Mouse (Mus musculus): ENCODE measurements around the gene Il20. TPM values are rescaled to one million over a fixed set of nuclear protein-coding genes. Genes with fewer than 3 reads are reported as not detected.

Gene Il20
- not detected for polyA plus RNA-seq (2015; fragmentation: Illumina TruSeq; extraction: RNeasy Lipid Tissue Mini Kit (QIAGEN cat#74804); ENCODE audit: low read depth, low replicate concordance)

GRCm38 (mm10) chr1:130911401-130912010, at the start of gene Il20:
Il20 (minus strand) TSS chr1:130911451.

DNA sequence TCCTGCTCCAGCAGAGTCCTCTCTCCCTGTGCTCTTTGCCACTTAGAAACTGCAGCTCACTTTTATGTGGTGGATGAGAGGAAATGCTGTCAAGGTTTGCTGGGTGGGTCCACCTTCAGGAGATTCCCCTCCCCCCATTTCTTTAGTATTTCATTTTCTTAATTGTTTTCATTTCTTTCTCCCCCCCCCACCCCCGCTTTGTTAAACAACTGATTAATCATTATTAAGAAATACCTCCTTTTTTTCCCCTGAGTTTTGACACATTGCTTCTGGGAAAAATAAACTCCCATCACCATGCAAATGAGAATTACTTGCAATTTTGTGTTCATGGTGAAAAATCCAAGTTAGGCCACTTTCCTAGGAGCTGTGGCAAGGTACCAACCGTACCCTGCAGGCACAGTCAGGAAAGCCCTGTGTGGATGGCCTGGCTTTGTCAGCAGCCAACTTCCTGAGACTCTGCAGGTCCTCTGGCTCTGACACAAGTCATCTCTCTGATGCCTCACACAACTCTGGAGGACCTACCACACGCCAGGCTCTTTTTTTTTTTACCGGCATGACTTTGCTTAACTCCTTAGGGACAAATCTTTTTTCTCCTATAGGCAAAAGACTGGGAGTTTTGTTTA, 28.9 kb upstream of the Il20 start, which contains the start of gene Il19:
Il19 (minus strand) TSS at position 51 of the 623 bp plus-strand sequence.

DNA sequence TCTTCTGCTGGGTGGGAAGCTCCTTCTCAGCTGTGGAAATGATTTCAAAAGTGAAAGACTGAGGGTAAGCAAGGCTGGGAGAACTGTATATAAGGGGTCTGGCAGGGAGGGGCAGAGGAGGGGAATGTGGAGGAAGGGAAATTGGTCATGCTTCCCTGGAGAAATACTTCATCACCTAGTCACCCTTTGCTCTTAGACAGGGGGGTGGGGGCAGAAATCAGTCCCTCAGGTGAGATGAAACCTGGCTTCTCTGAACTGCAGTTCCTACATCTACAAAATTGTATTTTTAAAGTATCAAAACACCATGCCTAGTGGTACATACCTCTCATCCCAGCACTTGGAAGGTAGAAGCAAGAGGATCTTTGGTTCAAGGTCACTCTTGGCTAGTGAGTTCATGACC, 23.9 kb downstream of the Il20 start, which contains the start of gene Il24:
Il24 (minus strand) TSS at position 101 of the 400 bp plus-strand sequence.

DNA sequence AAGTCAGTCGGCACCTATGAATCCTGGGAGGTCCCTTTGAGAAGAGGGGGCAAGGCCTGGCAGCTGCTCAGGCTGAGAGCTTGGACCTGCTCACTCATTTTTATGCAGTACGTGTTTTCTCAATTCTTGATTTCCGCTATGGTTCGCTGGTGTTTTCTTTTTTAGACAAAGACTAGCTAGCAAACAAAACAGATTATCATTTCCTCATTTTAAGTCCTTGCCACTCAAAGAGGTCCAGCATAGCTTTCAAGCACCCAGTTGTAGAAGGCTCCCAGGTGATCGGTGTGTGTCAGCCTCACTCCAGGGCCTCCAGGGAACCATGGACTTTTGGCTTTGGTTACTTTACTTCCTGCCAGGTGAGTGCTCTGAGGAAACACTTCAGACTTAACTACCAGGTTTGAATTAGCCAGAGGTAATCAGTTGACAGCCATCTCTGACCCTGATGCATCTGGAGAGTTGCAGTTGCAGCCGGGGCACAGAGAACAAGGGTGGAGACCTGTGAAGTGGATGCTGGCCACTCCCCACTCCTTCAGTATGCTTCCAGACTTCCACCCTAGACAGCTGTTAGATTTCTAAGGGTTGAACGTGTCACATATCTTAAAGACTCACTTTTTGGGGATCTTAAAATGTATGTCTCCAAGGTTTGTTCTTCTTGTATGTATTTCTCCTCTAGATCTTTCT, 45.6 kb downstream of the Il20 start, which contains the start of gene Fcmr:
Fcmr (plus strand) TSS at position 129 of the 681 bp plus-strand sequence.

Other genes starting within 250 kb of the Il20 start
- 0.30 TPM for gene C4bp, start 249.8 kb downstream of the Il20 start, polyA plus RNA-seq (2015; fragmentation: Illumina TruSeq; extraction: RNeasy Lipid Tissue Mini Kit (QIAGEN cat#74804); ENCODE audit: low read depth, low replicate concordance)
- not detected for gene Gm29427, start 195.7 kb downstream of the Il20 start, polyA plus RNA-seq (2015; fragmentation: Illumina TruSeq; extraction: RNeasy Lipid Tissue Mini Kit (QIAGEN cat#74804); ENCODE audit: low read depth, low replicate concordance)
- gene Yod1, start 194.1 kb downstream of the Il20 start, polyA plus RNA-seq (2015; fragmentation: Illumina TruSeq; extraction: RNeasy Lipid Tissue Mini Kit (QIAGEN cat#74804); ENCODE audit: low read depth, low replicate concordance) = 8.1 TPM
- gene Pfkfb2, start 182.2 kb downstream of the Il20 start, polyA plus RNA-seq (2015; fragmentation: Illumina TruSeq; extraction: RNeasy Lipid Tissue Mini Kit (QIAGEN cat#74804); ENCODE audit: low read depth, low replicate concordance) = 29.6 TPM
- gene AA986860, start 179.5 kb downstream of the Il20 start, polyA plus RNA-seq (2015; fragmentation: Illumina TruSeq; extraction: RNeasy Lipid Tissue Mini Kit (QIAGEN cat#74804); ENCODE audit: low read depth, low replicate concordance) = 1.8 TPM
- not detected for gene Fcamr, start 110.5 kb downstream of the Il20 start, polyA plus RNA-seq (2015; fragmentation: Illumina TruSeq; extraction: RNeasy Lipid Tissue Mini Kit (QIAGEN cat#74804); ENCODE audit: low read depth, low replicate concordance)
- 0.15 TPM for gene Pigr, start 84.8 kb downstream of the Il20 start, polyA plus RNA-seq (2015; fragmentation: Illumina TruSeq; extraction: RNeasy Lipid Tissue Mini Kit (QIAGEN cat#74804); ENCODE audit: low read depth, low replicate concordance)
- gene Fcmr, start 45.8 kb downstream of the Il20 start, polyA plus RNA-seq (2015; fragmentation: Illumina TruSeq; extraction: RNeasy Lipid Tissue Mini Kit (QIAGEN cat#74804); ENCODE audit: low read depth, low replicate concordance) = not detected
- gene Il24, start 24.0 kb downstream of the Il20 start, polyA plus RNA-seq (2015; fragmentation: Illumina TruSeq; extraction: RNeasy Lipid Tissue Mini Kit (QIAGEN cat#74804); ENCODE audit: low read depth, low replicate concordance) = not detected
- not detected for gene Il19, start 28.7 kb upstream of the Il20 start, polyA plus RNA-seq (2015; fragmentation: Illumina TruSeq; extraction: RNeasy Lipid Tissue Mini Kit (QIAGEN cat#74804); ENCODE audit: low read depth, low replicate concordance)
- not detected for gene Il10, start 108.4 kb upstream of the Il20 start, polyA plus RNA-seq (2015; fragmentation: Illumina TruSeq; extraction: RNeasy Lipid Tissue Mini Kit (QIAGEN cat#74804); ENCODE audit: low read depth, low replicate concordance)
- 22.7 TPM for gene Mapkapk2, start 186.4 kb upstream of the Il20 start, polyA plus RNA-seq (2015; fragmentation: Illumina TruSeq; extraction: RNeasy Lipid Tissue Mini Kit (QIAGEN cat#74804); ENCODE audit: low read depth, low replicate concordance)
- gene Dyrk3, start 226.9 kb upstream of the Il20 start, polyA plus RNA-seq (2015; fragmentation: Illumina TruSeq; extraction: RNeasy Lipid Tissue Mini Kit (QIAGEN cat#74804); ENCODE audit: low read depth, low replicate concordance) = 10.5 TPM
- gene Eif2d, start 241.7 kb upstream of the Il20 start, polyA plus RNA-seq (2015; fragmentation: Illumina TruSeq; extraction: RNeasy Lipid Tissue Mini Kit (QIAGEN cat#74804); ENCODE audit: low read depth, low replicate concordance) = 42.5 TPM